Mouse (Mus musculus): ENCODE data around the gene Gm11027. TPM values are rescaled to one million over a fixed set of nuclear protein-coding genes. Genes with fewer than 3 reads are reported as not detected.

Gm11027 gene
- total RNA-seq, 2 experiments from 2014 or later: not detected

- intact Hi-C loops (cut with DNase I): no loop called here
Observed at GRCm38 (mm10) chr12:116278541-116278940, 3.4 kb downstream of the Gm11027 start.

GRCm38 (mm10) chr12:116279181-116279580, 4.0 kb downstream of the Gm11027 start:
- DNase-seq: no peak
- intact Hi-C loops (cut with DNase I): no loop called here

More at GRCm38 (mm10) chr12:116278541-116278940, 3.4 kb downstream of the Gm11027 start:
- DNase-seq: no peak

- intact Hi-C loops (cut with DNase I): loop anchor here (2.0 to 5.0 kb wide), 4 partner anchors 47 to 233 kb away; partner anchors contain the start of genes Ncapg2 and Zfp386
- DNase-seq: no peak
Observed at GRCm38 (mm10) chr12:116280149-116280652, 5.0 kb downstream of the Gm11027 start.

- DNase-seq: peak; percentile 99
- intact Hi-C loops (cut with DNase I): loop anchor here (1.0 to 5.0 kb wide), 5 partner anchors 46 to 340 kb away; partner anchors contain the start of genes Ncapg2 and Zfp386
Observed at GRCm38 (mm10) chr12:116280653-116281364, 5.6 kb downstream of the Gm11027 start, which contains the start of gene Esyt2. Gene Esyt2, plus strand, starts transcription at chr12:116281196.

GRCm38 (mm10) chr12:116281427-116282281, 6.5 kb downstream of the Gm11027 start:
- peak; percentile 28 to 49 for DNase-seq
- intact Hi-C loops (cut with DNase I): loop anchor here (1.0 to 5.0 kb wide), 5 partner anchors 46 to 340 kb away; partner anchors contain the start of genes Ncapg2 and Zfp386

- intact Hi-C loops (cut with DNase I): loop anchor here (5.0 kb wide), 2 partner anchors 44 to 236 kb away; partner anchors contain the start of gene Zfp386
- DNase-seq: no peak
Observed at GRCm38 (mm10) chr12:116282856-116283255, 7.7 kb downstream of the Gm11027 start.

GRCm38 (mm10) chr12:116283511-116283910, 8.3 kb downstream of the Gm11027 start:
- no peak for DNase-seq
- intact Hi-C loops (cut with DNase I): loop anchor here (5.0 kb wide), 2 partner anchors 44 to 236 kb away; partner anchors contain the start of gene Zfp386

- intact Hi-C loops (cut with DNase I): no loop called here
- DNase-seq: no peak
Observed at GRCm38 (mm10) chr12:116293185-116293584, 18.0 kb downstream of the Gm11027 start.

- peak in 1 of 2 experiments; percentile 12 for DNase-seq
- intact Hi-C loops (cut with DNase I): no loop called here
Observed at GRCm38 (mm10) chr12:116293599-116294292, 18.6 kb downstream of the Gm11027 start.

GRCm38 (mm10) chr12:116299906-116300305, 24.7 kb downstream of the Gm11027 start:
- intact Hi-C loops (cut with DNase I): no loop called here

GRCm38 (mm10) chr12:116302181-116302580, 27.0 kb downstream of the Gm11027 start:
- intact Hi-C loops (cut with DNase I): no loop called here
- no peak for DNase-seq

More at GRCm38 (mm10) chr12:116299906-116300305, 24.7 kb downstream of the Gm11027 start:
- DNase-seq: no peak

GRCm38 (mm10) chr12:116306042-116306441, 30.9 kb downstream of the Gm11027 start:
- intact Hi-C loops (cut with DNase I): no loop called here
- DNase-seq: no peak

GRCm38 (mm10) chr12:116307870-116308269, 32.7 kb downstream of the Gm11027 start:
- no peak for DNase-seq
- intact Hi-C loops (cut with DNase I): no loop called here

GRCm38 (mm10) chr12:116308612-116309011, 33.4 kb downstream of the Gm11027 start:
- intact Hi-C loops (cut with DNase I): no loop called here
- no peak for DNase-seq

- DNase-seq: no peak
Observed at GRCm38 (mm10) chr12:116313816-116314215, 38.6 kb downstream of the Gm11027 start.

GRCm38 (mm10) chr12:116315498-116315897, 40.3 kb downstream of the Gm11027 start:
- intact Hi-C loops (cut with DNase I): no loop called here
- DNase-seq: no peak

More at GRCm38 (mm10) chr12:116313816-116314215, 38.6 kb downstream of the Gm11027 start:
- intact Hi-C loops (cut with DNase I): no loop called here

GRCm38 (mm10) chr12:116317818-116318217, 42.6 kb downstream of the Gm11027 start:
- intact Hi-C loops (cut with DNase I): no loop called here
- no peak for DNase-seq
